Mouse (Mus musculus): ENCODE results near the gene Rnf113a2. TPM values are rescaled to one million over a fixed set of nuclear protein-coding genes. Genes with fewer than 3 reads are reported as not detected.

Gene Rnf113a2
- polyA plus RNA-seq, 1 experiment from 2014 or later: 23.8 TPM

- Histone ChIP-seq H3K36me3 (replicated peaks; ENCODE audit: control insufficient read depth, insufficient read depth) (peaks cover 61% of the 10 kb centered on the region), H3K4me2 (replicated peaks) (no peak overlapping the region), H3K9me3 (ENCODE audit: control insufficient read depth, low read length) (no peaks in the 10 kb centered on the region), H3K4me1 (replicated peaks; ENCODE audit: control insufficient read depth, insufficient read depth, low read length) (no peaks in the 10 kb centered on the region), H3K4me3 (replicated peaks; ENCODE audit: low read length) (no peak overlapping the region), H3K27ac (no peak overlapping the region), H3K27me3 (ENCODE audit: control insufficient read depth, insufficient read depth, low read length) (no peaks in the 10 kb centered on the region), H3K9ac (no peak overlapping the region)
- WGBS: 75% methylated on average over 3 of the region's 3 CpGs
- DNase-seq (ENCODE audit: low spot score): no peak
- no peak for ATAC-seq (ENCODE audit: low FRiP score)
Observed at GRCm38 (mm10) chr12:84462856-84463255, 45.9 kb downstream of the Rnf113a2 start.

Other genes with a start within 250 kb of the Rnf113a2 start
- 4.4 and 4.8 TPM in 2 replicates for gene Elmsan1, start 198.3 kb upstream of the Rnf113a2 start, polyA plus RNA-seq (2014; fragmentation: Nextera tagmentation; extraction: Ambion mirVana)
- 15.4 and 18.2 TPM in 2 replicates for gene Ptgr2, start 132.0 kb upstream of the Rnf113a2 start, polyA plus RNA-seq (2014; fragmentation: Nextera tagmentation; extraction: Ambion mirVana)
- 62.5 and 67.6 TPM in 2 replicates for gene Zfp410, start 100.3 kb upstream of the Rnf113a2 start, polyA plus RNA-seq (2014; fragmentation: Nextera tagmentation; extraction: Ambion mirVana)
- 40.1 and 41.5 TPM in 2 replicates for gene Coq6, start 55.5 kb upstream of the Rnf113a2 start, polyA plus RNA-seq (2014; fragmentation: Nextera tagmentation; extraction: Ambion mirVana)
- gene Fam161b, start 55.4 kb upstream of the Rnf113a2 start, polyA plus RNA-seq (2014; fragmentation: Nextera tagmentation; extraction: Ambion mirVana): 15.3 and 16.0 TPM in 2 replicates
- gene Entpd5, start 8.2 kb upstream of the Rnf113a2 start, polyA plus RNA-seq (2014; fragmentation: Nextera tagmentation; extraction: Ambion mirVana): 11.3 and 13.6 TPM in 2 replicates
- gene Bbof1, start 8.1 kb upstream of the Rnf113a2 start, polyA plus RNA-seq (2014; fragmentation: Nextera tagmentation; extraction: Ambion mirVana): 2.6 and 3.0 TPM in 2 replicates
- 37.9 and 38.3 TPM in 2 replicates for gene Aldh6a1, start 33.8 kb downstream of the Rnf113a2 start, polyA plus RNA-seq (2014; fragmentation: Nextera tagmentation; extraction: Ambion mirVana)
- gene Lin52, start 34.2 kb downstream of the Rnf113a2 start, polyA plus RNA-seq (2014; fragmentation: Nextera tagmentation; extraction: Ambion mirVana): 30.4 and 34.3 TPM in 2 replicates
- 4.8 and 5.0 TPM in 2 replicates for gene Vsx2, start 152.6 kb downstream of the Rnf113a2 start, polyA plus RNA-seq (2014; fragmentation: Nextera tagmentation; extraction: Ambion mirVana)
- gene Abcd4, start 200.2 kb downstream of the Rnf113a2 start, polyA plus RNA-seq (2014; fragmentation: Nextera tagmentation; extraction: Ambion mirVana): 9.5 and 9.9 TPM in 2 replicates
- gene Vrtn, start 223.8 kb downstream of the Rnf113a2 start, polyA plus RNA-seq (2014; fragmentation: Nextera tagmentation; extraction: Ambion mirVana): not detected in 2 replicates

All from hindbrain, embryonic 14.5 days (tissue).